Mouse (Mus musculus) testis, adult 2 months (tissue): ENCODE data around the gene Nppb.

ENCODE experiments used
- CTCF ChIP-seq: fragments of 200-500 bp; IDR thresholded peaks from 2 replicates; pipeline ENCODE4 v1.5.1; 2012; ENCODE audit warnings: low read depth, mild to moderate bottlenecking, inconsistent platforms, low read length, moderate library complexity; ENCODE audit not compliant: control insufficient read depth, insufficient read depth, insufficient replicate concordance
- POLR2A ChIP-seq: fragments of 200-500 bp; IDR thresholded peaks from 2 replicates; pipeline ENCODE4 v1.6.1; 2012; ENCODE audit warnings: low read depth, mild to moderate bottlenecking, inconsistent platforms, low read length, moderate library complexity; ENCODE audit not compliant: control insufficient read depth

GRCm38 (mm10) chr4:147963623-147964022, 22.0 kb upstream of the Nppb start:
- TF ChIP-seq CTCF = no peak
- no peak for TF ChIP-seq POLR2A
